Mouse (Mus musculus): ENCODE data around the gene Ppp3r1. TPM values are rescaled to one million over a fixed set of nuclear protein-coding genes. Genes with fewer than 3 reads are reported as not detected.

Ppp3r1 gene
- 10 to 100 TPM; 13.9 to 18.9 TPM for polyA plus RNA-seq (2017; shearing (Covaris generic))

- peak; percentile 84 for ATAC-seq
Observed at GRCm38 (mm10) chr11:17158858-17159737, at the start of gene Ppp3r1. Gene Ppp3r1 (plus strand): TSS chr11:17159263.

- no peak for ATAC-seq
Observed at GRCm38 (mm10) chr11:17112419-17113090, 46.5 kb upstream of the Ppp3r1 start.

- ATAC-seq, result no peak
Observed at GRCm38 (mm10) chr11:17126418-17126817, 32.6 kb upstream of the Ppp3r1 start.

GRCm38 (mm10) chr11:17135638-17136037 is 23.4 kb upstream of the Ppp3r1 start:
- ATAC-seq, result no peak

- no peak for ATAC-seq
Observed at GRCm38 (mm10) chr11:17138306-17139033, 20.6 kb upstream of the Ppp3r1 start.

GRCm38 (mm10) chr11:17159738-17160241 is 727 bp downstream of the Ppp3r1 start:
- ATAC-seq, result peak; percentile 14

- peak; percentile 70 for ATAC-seq
Observed at GRCm38 (mm10) chr11:17160242-17160641, 1.2 kb downstream of the Ppp3r1 start.

GRCm38 (mm10) chr11:17163956-17164355 is 4.9 kb downstream of the Ppp3r1 start:
- ATAC-seq, result no peak

- ATAC-seq, result no peak
Observed at GRCm38 (mm10) chr11:17166627-17167026, 7.6 kb downstream of the Ppp3r1 start.

GRCm38 (mm10) chr11:17169262-17169661 is 10.2 kb downstream of the Ppp3r1 start:
- no peak for ATAC-seq

- no peak for ATAC-seq
Observed at GRCm38 (mm10) chr11:17170938-17171729, 12.1 kb downstream of the Ppp3r1 start.

- ATAC-seq, result no peak
Observed at GRCm38 (mm10) chr11:17172300-17172699, 13.2 kb downstream of the Ppp3r1 start.

GRCm38 (mm10) chr11:17176638-17177037 is 17.6 kb downstream of the Ppp3r1 start:
- peak; percentile 65 for ATAC-seq

GRCm38 (mm10) chr11:17180753-17181152 is 21.7 kb downstream of the Ppp3r1 start:
- ATAC-seq, result no peak

- ATAC-seq, result no peak
Observed at GRCm38 (mm10) chr11:17181807-17182206, 22.7 kb downstream of the Ppp3r1 start, which contains the start of gene Wdr92. Gene Wdr92 (plus strand): TSS chr11:17182107.

GRCm38 (mm10) chr11:17183165-17183564 is 24.1 kb downstream of the Ppp3r1 start:
- no peak for ATAC-seq

- no peak for ATAC-seq
Observed at GRCm38 (mm10) chr11:17187649-17188048, 28.6 kb downstream of the Ppp3r1 start.

GRCm38 (mm10) chr11:17188786-17189185 is 29.7 kb downstream of the Ppp3r1 start:
- ATAC-seq, result no peak

- peak; percentile 92 for ATAC-seq
Observed at GRCm38 (mm10) chr11:17192151-17192844, 33.2 kb downstream of the Ppp3r1 start.

- no peak for ATAC-seq
Observed at GRCm38 (mm10) chr11:17199170-17199569, 40.1 kb downstream of the Ppp3r1 start.

GRCm38 (mm10) chr11:17199840-17200501 is 40.9 kb downstream of the Ppp3r1 start:
- no peak for ATAC-seq
